Mouse (Mus musculus): ENCODE data around the gene Bach2.

The Bach2 gene

GRCm38 (mm10) chr4:32223563-32223962 is 15.0 kb upstream of the Bach2 start:
- DNase-seq (ENCODE audit: low read depth, low spot score), result no peak

GRCm38 (mm10) chr4:32225191-32225590 is 13.4 kb upstream of the Bach2 start:
- DNase-seq (ENCODE audit: low read depth, low spot score), result no peak

- DNase-seq (ENCODE audit: low read depth, low spot score), result no peak
These were observed 10.5 kb upstream of the Bach2 start for GRCm38 (mm10) chr4:32227970-32228557.

- no peak for DNase-seq (ENCODE audit: low read depth, low spot score)
These were observed 9.3 kb upstream of the Bach2 start for GRCm38 (mm10) chr4:32229266-32229665.

- no peak for DNase-seq (ENCODE audit: low read depth, low spot score)
These were observed 7.1 kb upstream of the Bach2 start for GRCm38 (mm10) chr4:32231258-32232055.

- no peak for DNase-seq (ENCODE audit: low read depth, low spot score)
These were observed 2.5 kb upstream of the Bach2 start for GRCm38 (mm10) chr4:32235920-32236705.

- peak; percentile 23 for DNase-seq (ENCODE audit: low read depth, low spot score)
These were observed 531 bp downstream of the Bach2 start for GRCm38 (mm10) chr4:32238921-32239748.

- DNase-seq (ENCODE audit: low read depth, low spot score), result peak; percentile 26
These were observed 1.1 kb downstream of the Bach2 start for GRCm38 (mm10) chr4:32239749-32240131.

GRCm38 (mm10) chr4:32240457-32241030 is 1.9 kb downstream of the Bach2 start:
- DNase-seq (ENCODE audit: low read depth, low spot score), result no peak

GRCm38 (mm10) chr4:32241351-32241980 is 2.9 kb downstream of the Bach2 start:
- no peak for DNase-seq (ENCODE audit: low read depth, low spot score)

GRCm38 (mm10) chr4:32242122-32242615 is 3.6 kb downstream of the Bach2 start:
- DNase-seq (ENCODE audit: low read depth, low spot score), result no peak

- no peak for DNase-seq (ENCODE audit: low read depth, low spot score)
These were observed 4.9 kb downstream of the Bach2 start for GRCm38 (mm10) chr4:32243458-32243857.

- DNase-seq (ENCODE audit: low read depth, low spot score), result no peak
These were observed 5.6 kb downstream of the Bach2 start for GRCm38 (mm10) chr4:32244092-32244745.

GRCm38 (mm10) chr4:32245586-32245985 is 7.0 kb downstream of the Bach2 start:
- DNase-seq (ENCODE audit: low read depth, low spot score), result no peak

GRCm38 (mm10) chr4:32246020-32246419 is 7.4 kb downstream of the Bach2 start:
- no peak for DNase-seq (ENCODE audit: low read depth, low spot score)

GRCm38 (mm10) chr4:32246801-32247200 is 8.2 kb downstream of the Bach2 start:
- no peak for DNase-seq (ENCODE audit: low read depth, low spot score)

GRCm38 (mm10) chr4:32247463-32248113 is 9.0 kb downstream of the Bach2 start:
- no peak for DNase-seq (ENCODE audit: low read depth, low spot score)

- peak; percentile 85 for DNase-seq (ENCODE audit: low read depth, low spot score)
These were observed 9.6 kb downstream of the Bach2 start for GRCm38 (mm10) chr4:32248236-32248635.

GRCm38 (mm10) chr4:32248990-32249393 is 10.4 kb downstream of the Bach2 start:
- no peak for DNase-seq (ENCODE audit: low read depth, low spot score)
